Mouse (Mus musculus) CH12.LX (cell line): ENCODE measurements at regions not wholly inside any gene's neighbourhood (a gene's known extent, or its start where the extent isn't known, plus 50 kb on each side); places are given as distances from the start of the nearest gene placed in this dataset.

ENCODE experiments used
- CTCF ChIP-seq, 2 experiments: IDR thresholded peaks in 1 of 2; conservative IDR thresholded peaks in 1 of 2; 2 replicates each; pipeline ENCODE4 v1.5.1; 2011 to 2012; ENCODE audit warnings: low read depth in 2 of 2, low read length in 2 of 2, improper control_type of control experiment in 1 of 2, inconsistent platforms in 1 of 2, mild to moderate bottlenecking in 1 of 2, moderate library complexity in 1 of 2
- ETS1 ChIP-seq: conservative IDR thresholded peaks from 2 replicates; pipeline ENCODE4 v1.6.1; 2012; ENCODE audit warnings: low read depth, mild to moderate bottlenecking, inconsistent platforms, low read length, improper control_type of control experiment, moderate library complexity
- POLR2AphosphoS2 ChIP-seq: IDR thresholded peaks from 2 replicates; pipeline ENCODE4 v1.6.1; 2011; ENCODE audit warnings: low read depth, low read length, improper control_type of control experiment

GRCm38 (mm10) chr13:59323441-59323840 is 261.6 kb downstream of the Agtpbp1 start:
- no peak for TF ChIP-seq CTCF (conservative IDR thresholded peaks at IDR 0.05 in 1 of 2, IDR thresholded peaks at IDR 0.05 in 1 of 2; ENCODE audit: low read depth in 2 of 2, low read length in 2 of 2)
- no peak for TF ChIP-seq POLR2AphosphoS2
- TF ChIP-seq ETS1 = no peak
